28 mouse cellular contexts compared by ENCODE assay signal in the genomic region with DNA sequence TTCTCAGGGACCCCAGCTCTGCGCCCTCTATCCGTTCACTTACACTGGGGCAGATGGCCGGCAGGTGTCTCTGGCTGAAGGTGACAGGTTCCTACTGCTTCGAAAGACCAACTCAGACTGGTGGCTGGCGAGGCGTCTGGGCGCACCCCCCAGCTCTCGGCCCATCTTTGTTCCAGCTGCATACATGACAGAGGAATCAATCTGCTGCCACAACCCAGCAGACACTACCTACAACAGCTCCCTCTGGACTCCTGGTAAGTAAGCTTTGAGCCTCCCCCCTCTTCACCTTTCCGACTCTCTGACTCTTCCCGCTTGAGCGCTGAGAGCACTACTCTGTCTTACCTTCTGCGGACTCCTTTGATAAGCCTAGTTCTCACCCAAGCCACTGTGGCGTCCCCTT. TPM values are rescaled to one million over a fixed set of nuclear protein-coding genes. Genes with fewer than 3 reads are reported as not detected.
DNase-seq lines count a peak whose midpoint lies in the region; ATAC-seq lines count a peak whose summit lies in the region.
"Had no signal": no experiment of that assay in that cellular context is flagged by ENCODE, and none has a peak within 500 bp of the region (broad histone marks: within the 10 kb centered on the region; RNA-seq: fewer than 3 reads in every experiment).

No protein-coding gene starts in this region.

- no peak for ATAC-seq in liver, embryonic 16.5 days (ENCODE audit: low read depth)
- ATAC-seq in liver, embryonic 12.5 days, result no peak
- ATAC-seq in forebrain, embryonic 16.5 days, result no peak
- ATAC-seq: lung, postnatal 0 days had no signal

- peaks cover 29% of the 10 kb centered on the region for H3K4me1 ChIP-seq in liver, embryonic 16.5 days (ENCODE audit: control insufficient read depth, low read depth, low read length)
- H3K4me1 ChIP-seq in liver, embryonic 12.5 days, result peaks cover 59% of the 10 kb centered on the region
- peaks cover 2 to 21% of the 10 kb centered on the region in 2 experiments; a peak in 3 of 4 replicates for H3K4me1 ChIP-seq in ES-E14 (ENCODE audit: control insufficient read depth in 2 of 2, insufficient read depth in 2 of 2, low read length in 2 of 2, poor library complexity in 1 of 2)
- H3K4me1 ChIP-seq in forebrain, embryonic 16.5 days (replicated peaks; ENCODE audit: control insufficient read depth, insufficient read depth, low read length), result peaks cover 7% of the 10 kb centered on the region

- in situ Hi-C loops in ES-E14 (cut with MboI; ENCODE audit: low sequenced_read_pairs in 2 of 2, unreplicated experiment in 2 of 2), result no loop called here

- H3K79me2 ChIP-seq in macrophage (ENCODE audit: inconsistent target), result peaks cover 13% of the 10 kb centered on the region

- DNase-seq in A20 (ENCODE audit: low read depth, low spot score) (peak; percentile 25), ES-E14 (ENCODE audit: low read depth, low spot score) (no peak)
- DNase-seq in cerebellum, adult 11-12 months, result no peak
- DNase-seq: adrenal gland, postnatal 10 days; cerebellum, adult 11 months; cerebellum, postnatal 25 days; gastrocnemius, adult 2 months; heart, postnatal 10 days; kidney, postnatal 36 days; liver, embryonic 13.5 days; right cerebral cortex, adult 18-20 months had no signal

- H3K36me3 ChIP-seq in liver, embryonic 16.5 days (ENCODE audit: control insufficient read depth, insufficient read depth), result no peaks in the 10 kb centered on the region
- H3K36me3 ChIP-seq in liver, embryonic 12.5 days, result 0 out of 2 replicates have a peak, but pooled peaks cover under 1% of the 10 kb centered on the region
- no peaks in the 10 kb centered on the region for H3K36me3 ChIP-seq in ES-E14 (ENCODE audit: control insufficient read depth, insufficient read depth, low read length, poor library complexity, severe bottlenecking)
- peaks cover 11% of the 10 kb centered on the region; the same call in 1 of the 2 replicates for H3K36me3 ChIP-seq in macrophage (ENCODE audit: inconsistent target)
- no peaks in the 10 kb centered on the region for H3K36me3 ChIP-seq in forebrain, embryonic 16.5 days (ENCODE audit: control insufficient read depth, insufficient read depth)
- H3K36me3 ChIP-seq: embryonic facial prominence, embryonic 15.5 days; hindbrain, embryonic 12.5 days; limb, embryonic 10.5 days; liver, embryonic 13.5 days; midbrain, embryonic 12.5 days; neural tube, embryonic 12.5 days had no signal

- no peak overlapping the region for H3K27ac ChIP-seq in liver, embryonic 16.5 days (ENCODE audit: low read length)
- no peak overlapping the region for H3K27ac ChIP-seq in liver, embryonic 12.5 days
- H3K27ac ChIP-seq in ES-E14 (ENCODE audit: insufficient read depth, low read depth, low read length, poor library complexity, severe bottlenecking) (no peak overlapping the region), macrophage (peak overlapping the region; percentile 95)
- H3K27ac ChIP-seq in forebrain, embryonic 16.5 days (ENCODE audit: low read length), result no peak overlapping the region
- H3K27ac ChIP-seq: embryonic facial prominence, embryonic 15.5 days; hindbrain, embryonic 12.5 days; left cerebral cortex, adult 2 months; limb, embryonic 10.5 days; midbrain, embryonic 12.5 days; neural tube, embryonic 12.5 days had no signal

- H3K4me3 ChIP-seq in liver, embryonic 16.5 days (ENCODE audit: low read depth, low read length), result 0 out of 2 replicates have a peak overlapping the region, but pooled peaks have one; percentile 1
- H3K4me3 ChIP-seq in liver, embryonic 12.5 days, result no peak overlapping the region
- H3K4me3 ChIP-seq in ES-E14 (ENCODE audit: insufficient read depth in 1 of 2, low read depth in 1 of 2, low read length in 2 of 2, poor library complexity in 1 of 2, severe bottlenecking in 1 of 2), result no peak overlapping the region
- no peak overlapping the region for H3K4me3 ChIP-seq in macrophage (ENCODE audit: inconsistent target)
- no peak overlapping the region for H3K4me3 ChIP-seq in forebrain, embryonic 16.5 days (replicated peaks; ENCODE audit: low read length)
- H3K4me3 ChIP-seq: embryonic facial prominence, embryonic 15.5 days; gastrocnemius, adult 2 months; hindbrain, embryonic 12.5 days; left cerebral cortex, adult 2 months; limb, embryonic 10.5 days; midbrain, embryonic 12.5 days; neural tube, embryonic 12.5 days had no signal

- WGBS in liver, embryonic 16.5 days (ENCODE audit: insufficient replicate concordance), result 77% methylated on average over 13 of the region's 13 CpGs
- 68% methylated on average over 13 of the region's 13 CpGs for WGBS in liver, embryonic 12.5 days (ENCODE audit: insufficient replicate concordance)
- 94% methylated on average over 12 of the region's 13 CpGs for WGBS in macrophage (ENCODE audit: missing documents)
- WGBS in forebrain, embryonic 16.5 days, result 72% methylated on average over 13 of the region's 13 CpGs

- H3K9me3 ChIP-seq in liver, embryonic 16.5 days (replicated peaks; ENCODE audit: control insufficient read depth, low read length), result no peaks in the 10 kb centered on the region
- no peaks in the 10 kb centered on the region for H3K9me3 ChIP-seq in liver, embryonic 12.5 days (replicated peaks)
- H3K9me3 ChIP-seq in ES-E14 (ENCODE audit: control insufficient read depth, insufficient read depth, low read depth, low read length), result no peaks in the 10 kb centered on the region
- H3K9me3 ChIP-seq in forebrain, embryonic 16.5 days (ENCODE audit: control insufficient read depth, low read length), result peaks cover 1% of the 10 kb centered on the region; the same call in 1 of the 2 replicates
- H3K9me3 ChIP-seq: embryonic facial prominence, embryonic 15.5 days; hindbrain, embryonic 12.5 days; limb, embryonic 10.5 days; liver, embryonic 13.5 days; midbrain, embryonic 12.5 days; neural tube, embryonic 12.5 days had no signal

- no peak overlapping the region for H3K9ac ChIP-seq in liver, embryonic 16.5 days (ENCODE audit: low read depth, low read length)
- H3K9ac ChIP-seq in liver, embryonic 12.5 days, result no peak overlapping the region
- peak overlapping the region; percentile 17; the same call in 1 of the 2 replicates for H3K9ac ChIP-seq in ES-E14 (ENCODE audit: insufficient read depth, low read depth, low read length, poor library complexity, severe bottlenecking)
- H3K9ac ChIP-seq in forebrain, embryonic 16.5 days (replicated peaks; ENCODE audit: low read depth, low read length), result no peak overlapping the region
- H3K9ac ChIP-seq: embryonic facial prominence, embryonic 15.5 days; hindbrain, embryonic 12.5 days; liver, embryonic 13.5 days; midbrain, embryonic 12.5 days; neural tube, embryonic 12.5 days had no signal

- H3K4me2 ChIP-seq in liver, embryonic 16.5 days (ENCODE audit: low read depth, low read length), result 0 out of 2 replicates have a peak overlapping the region, but pooled peaks have one; percentile 7
- H3K4me2 ChIP-seq in liver, embryonic 12.5 days, result no peak overlapping the region
- H3K4me2 ChIP-seq in forebrain, embryonic 16.5 days (ENCODE audit: low read length), result no peak overlapping the region
- H3K4me2 ChIP-seq: embryonic facial prominence, embryonic 15.5 days; heart, embryonic 11.5 days; hindbrain, embryonic 12.5 days; liver, embryonic 13.5 days; midbrain, embryonic 12.5 days; neural tube, embryonic 12.5 days had no signal

- H3K27me3 ChIP-seq in liver, embryonic 16.5 days (ENCODE audit: control insufficient read depth, insufficient read depth, low read depth, low read length), result peaks cover 9% of the 10 kb centered on the region
- peaks cover 34% of the 10 kb centered on the region for H3K27me3 ChIP-seq in liver, embryonic 12.5 days (replicated peaks)
- H3K27me3 ChIP-seq in forebrain, embryonic 16.5 days (replicated peaks; ENCODE audit: control insufficient read depth, insufficient read depth, low read length), result peaks cover 25% of the 10 kb centered on the region

RNA-seq across cellular contexts. Expression of gene Arhgap9, which starts 0.4 kb away (rescaled TPM):
- 12.2 and 13.2 TPM in 2 replicates for polyA plus RNA-seq in liver, embryonic 16.5 days (2015; fragmentation: Nextera tagmentation; extraction: Ambion mirVana)
- polyA plus RNA-seq in liver, embryonic 12.5 days (2016; fragmentation: Nextera tagmentation; extraction: Ambion mirVana), result 15.9 and 16.9 TPM in 2 replicates
- 2.6 and 5.1 TPM in 2 replicates for total RNA-seq in ES-E14 (2012; rRNA removed)
- 100 to 1,000 TPM in 9 of 26 experiments, 10 to 100 TPM in 16, 1 to 10 TPM in 1; 7.6 to 191 (median 75.7) TPM for total RNA-seq in macrophage (2018; cell fraction: chromatin; rRNA removed)
- 100 to 1,000 TPM in 9 of 26 experiments, 10 to 100 TPM in 17; 57.0 to 121 (median 82.1) TPM for total RNA-seq in macrophage (2018; cell fraction: cytosol; rRNA removed)
- total RNA-seq in macrophage (2018; cell fraction: nucleus; rRNA removed), result 100 to 1,000 TPM in 4 of 26 experiments, 10 to 100 TPM in 22; 18.8 to 137 (median 66.9) TPM
- polyA plus RNA-seq in macrophage (2018), result 48.5 to 115 TPM (median 70.4 TPM) in 3 replicates
- 0.49 and 1.2 TPM in 2 replicates for polyA plus RNA-seq in forebrain, embryonic 16.5 days (2015; fragmentation: Nextera tagmentation; extraction: Ambion mirVana)

RNA-seq across cellular contexts. Expression of gene Mars, which starts 10.6 kb away (rescaled TPM):
- polyA plus RNA-seq in liver, embryonic 16.5 days (2015; fragmentation: Nextera tagmentation; extraction: Ambion mirVana), result 100 and 109 TPM in 2 replicates
- 192 and 193 TPM in 2 replicates for polyA plus RNA-seq in liver, embryonic 12.5 days (2016; fragmentation: Nextera tagmentation; extraction: Ambion mirVana)
- 206 and 377 TPM in 2 replicates for total RNA-seq in ES-E14 (2012; rRNA removed)
- 10 to 100 TPM in 24 of 26 experiments, 1 to 10 TPM in 2; 6.5 to 62.2 (median 30.8) TPM for total RNA-seq in macrophage (2018; cell fraction: chromatin; rRNA removed)
- 10 to 100 TPM; 11.1 to 29.3 (median 22.8) TPM for total RNA-seq in macrophage (2018; cell fraction: cytosol; rRNA removed)
- 10 to 100 TPM in 23 of 26 experiments, 1 to 10 TPM in 3; 7.3 to 42.5 (median 27.1) TPM for total RNA-seq in macrophage (2018; cell fraction: nucleus; rRNA removed)
- 19.9 to 28.8 TPM (median 20.2 TPM) in 3 replicates for polyA plus RNA-seq in macrophage (2018)
- 127 and 135 TPM in 2 replicates for polyA plus RNA-seq in forebrain, embryonic 16.5 days (2015; fragmentation: Nextera tagmentation; extraction: Ambion mirVana)

RNA-seq across cellular contexts. Expression of gene Gli1, which starts 19.6 kb away (rescaled TPM):
- 0.15 and 0.21 TPM in 2 replicates for polyA plus RNA-seq in liver, embryonic 16.5 days (2015; fragmentation: Nextera tagmentation; extraction: Ambion mirVana)
- polyA plus RNA-seq in liver, embryonic 12.5 days (2016; fragmentation: Nextera tagmentation; extraction: Ambion mirVana), result 0.94 and 1.1 TPM in 2 replicates
- 14.9 and 47.3 TPM in 2 replicates for total RNA-seq in ES-E14 (2012; rRNA removed)
- total RNA-seq in macrophage (2018; cell fraction: chromatin; rRNA removed), result not detected
- total RNA-seq in macrophage (2018; cell fraction: cytosol; rRNA removed), result not detected
- total RNA-seq in macrophage (2018; cell fraction: nucleus; rRNA removed), result under 1 TPM in 1 of 26 experiments, not detected in 25; 0.55 TPM
- not detected in 3 replicates for polyA plus RNA-seq in macrophage (2018)
- 1.3 and 1.4 TPM in 2 replicates for polyA plus RNA-seq in forebrain, embryonic 16.5 days (2015; fragmentation: Nextera tagmentation; extraction: Ambion mirVana)
- total RNA-seq: megakaryocyte progenitor cell, adult 5-6 weeks; monocyte, adult 5-6 weeks had no signal

RNA-seq across cellular contexts. Expression of gene Inhbe, which starts 32.0 kb away (rescaled TPM):
- 0.78 and 0.99 TPM in 2 replicates for polyA plus RNA-seq in liver, embryonic 16.5 days (2015; fragmentation: Nextera tagmentation; extraction: Ambion mirVana)
- 0.10 and 0.16 TPM in 2 replicates for polyA plus RNA-seq in liver, embryonic 12.5 days (2016; fragmentation: Nextera tagmentation; extraction: Ambion mirVana)
- total RNA-seq in ES-E14 (2012; rRNA removed), result 0.22 and 0.69 TPM in 2 replicates
- total RNA-seq in macrophage (2018; cell fraction: chromatin; rRNA removed), result not detected
- total RNA-seq in macrophage (2018; cell fraction: cytosol; rRNA removed), result not detected
- total RNA-seq in macrophage (2018; cell fraction: nucleus; rRNA removed), result under 1 TPM in 1 of 26 experiments, not detected in 25; 0.17 TPM
- polyA plus RNA-seq in macrophage (2018), result not detected in 3 replicates
- not detected in 2 replicates for polyA plus RNA-seq in forebrain, embryonic 16.5 days (2015; fragmentation: Nextera tagmentation; extraction: Ambion mirVana)
- total RNA-seq: gastrocnemius, adult 2 months; heart, postnatal 10 days; monocyte, adult 5-6 weeks had no signal
- polyA plus RNA-seq: heart, embryonic 11.5 days; intestine, embryonic 14.5 days; lung, postnatal 0 days; midbrain, embryonic 12.5 days; neural tube, embryonic 12.5 days; stomach, embryonic 14.5 days; urinary bladder, adult 2 months had no signal

RNA-seq across cellular contexts. Expression of gene Mbd6, which starts 33.4 kb away (rescaled TPM):
- polyA plus RNA-seq in liver, embryonic 16.5 days (2015; fragmentation: Nextera tagmentation; extraction: Ambion mirVana), result 5.7 and 6.5 TPM in 2 replicates
- 8.5 and 9.8 TPM in 2 replicates for polyA plus RNA-seq in liver, embryonic 12.5 days (2016; fragmentation: Nextera tagmentation; extraction: Ambion mirVana)
- 15.8 and 18.0 TPM in 2 replicates for total RNA-seq in ES-E14 (2012; rRNA removed)
- total RNA-seq in macrophage (2018; cell fraction: chromatin; rRNA removed), result 100 to 1,000 TPM in 25 of 26 experiments, 10 to 100 TPM in 1; 84.5 to 264 (median 195) TPM
- 10 to 100 TPM; 24.6 to 53.2 (median 34.6) TPM for total RNA-seq in macrophage (2018; cell fraction: cytosol; rRNA removed)
- total RNA-seq in macrophage (2018; cell fraction: nucleus; rRNA removed), result 100 to 1,000 TPM in 24 of 26 experiments, 10 to 100 TPM in 2; 88.1 to 233 (median 149) TPM
- polyA plus RNA-seq in macrophage (2018), result 13.5 to 25.4 TPM (median 19.5 TPM) in 3 replicates
- polyA plus RNA-seq in forebrain, embryonic 16.5 days (2015; fragmentation: Nextera tagmentation; extraction: Ambion mirVana), result 10.2 and 15.3 TPM in 2 replicates
